Mouse (Mus musculus) testis, postnatal 14 days (tissue): ENCODE measurements around the gene Fbh1.
"Not testable (repeated sequence)": the region's sequence is repeated elsewhere in the genome, so short reads cannot be mapped to it uniquely, and the experiment has no call there.

Source experiments
- DNase-seq: peaks from one replicate; pipeline ENCODE4 v3.0.0; 2021; ENCODE audit warnings: low spot score

The Fbh1 gene

DNA sequence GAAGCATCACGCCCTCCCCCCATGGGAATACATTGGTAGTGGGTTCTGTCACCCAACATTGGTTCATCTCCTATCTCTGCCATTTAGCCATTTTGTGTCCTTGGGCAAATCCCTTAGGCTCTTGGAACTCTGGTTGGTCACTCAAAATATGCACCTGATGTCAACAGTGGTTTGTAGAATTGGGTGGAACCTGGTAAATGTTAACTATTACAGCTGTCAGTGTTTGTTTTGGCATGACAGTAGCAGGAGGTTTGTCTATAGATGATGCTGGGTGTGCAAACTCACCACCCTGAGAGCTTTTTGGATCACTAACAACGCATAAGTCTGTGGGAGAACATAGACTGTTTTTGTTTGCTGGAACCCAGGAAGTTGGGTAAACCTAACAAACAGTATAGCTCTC lies 58.8 kb downstream of the Fbh1 start:
- DNase-seq, result no peak

DNA sequence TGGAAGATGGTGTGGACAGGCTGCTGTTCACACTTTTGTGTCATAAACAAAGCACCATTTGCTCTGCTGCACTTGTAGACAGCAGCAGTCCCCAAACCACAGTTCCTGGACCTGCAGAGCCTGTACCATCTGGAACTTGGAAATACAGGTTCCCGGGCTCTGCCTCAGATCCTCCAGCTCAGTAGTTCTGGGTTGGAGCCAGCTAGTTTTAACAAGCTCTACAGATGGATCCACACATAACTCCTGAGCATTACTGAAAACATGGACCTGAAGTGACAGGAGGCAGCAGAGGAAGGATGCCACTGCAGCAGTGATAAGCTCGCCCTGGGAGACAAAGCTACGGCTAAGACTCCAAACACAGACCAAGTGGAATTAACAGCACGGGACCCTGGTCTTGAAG lies 62.8 kb downstream of the Fbh1 start:
- DNase-seq, result no peak

DNA sequence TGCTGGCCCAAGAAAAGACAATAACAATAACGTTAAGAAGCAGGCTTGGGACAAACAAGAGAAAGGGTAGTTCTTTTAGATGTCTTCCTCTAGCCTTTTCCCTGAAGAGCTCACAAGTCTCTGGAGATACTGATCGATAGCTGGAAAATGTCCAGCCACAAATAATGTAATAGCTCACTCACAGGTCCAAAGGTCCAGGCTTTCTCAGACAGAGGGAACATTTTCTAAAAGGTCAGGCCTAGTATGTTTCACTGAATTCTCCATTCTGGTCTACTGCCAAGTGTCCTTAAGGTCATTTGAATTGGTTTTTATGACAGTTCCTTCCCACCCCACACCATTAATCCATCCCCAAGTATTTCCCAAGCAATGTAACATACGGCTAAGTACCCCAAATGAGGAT lies 64.4 kb downstream of the Fbh1 start:
- DNase-seq, result no peak

DNA sequence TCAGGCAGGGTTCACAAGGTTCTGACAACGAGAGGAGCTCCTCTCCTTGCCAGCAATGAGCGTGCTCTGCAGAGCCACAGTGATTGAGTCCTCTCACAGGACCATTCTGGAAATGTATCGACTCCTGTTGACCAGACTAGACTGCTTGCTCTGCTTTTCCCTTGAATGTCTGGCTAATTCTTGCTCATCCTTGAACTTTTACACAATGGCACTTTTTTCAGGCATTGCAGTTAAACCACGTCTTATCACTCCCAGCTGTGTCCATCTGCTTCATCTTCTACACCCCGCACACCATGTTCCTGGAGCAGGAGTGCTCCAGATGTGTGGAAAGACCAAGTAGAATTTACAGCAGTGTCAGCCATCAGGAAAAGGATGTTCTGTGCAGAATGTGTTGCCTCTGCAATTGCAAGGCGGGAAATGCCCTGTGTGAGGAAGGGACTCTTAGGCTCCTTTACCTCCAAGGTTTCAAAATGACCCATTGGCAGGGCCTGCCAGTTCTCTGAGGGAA lies 64.8 kb downstream of the Fbh1 start:
- DNase-seq, result peak; percentile 68

DNA sequence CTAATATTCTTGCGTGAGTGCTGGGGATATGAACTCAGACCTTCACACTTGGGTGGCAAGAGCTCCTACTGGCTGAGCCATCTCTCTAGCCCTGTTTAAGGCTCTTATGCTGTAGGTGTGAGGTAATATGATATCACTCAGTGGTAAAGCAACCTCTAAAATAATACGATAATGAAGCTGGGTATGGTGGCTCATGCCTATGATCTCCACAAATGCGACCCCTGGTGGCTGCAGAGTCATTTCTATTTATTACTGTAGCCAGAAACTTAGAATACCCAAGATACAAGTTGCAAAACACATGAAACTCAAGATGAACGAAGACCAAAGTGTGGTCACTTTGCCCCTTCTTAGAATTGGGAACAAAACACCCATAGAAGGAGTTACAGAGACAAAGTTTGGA lies 67.3 kb downstream of the Fbh1 start:
- not testable (repeated sequence) for DNase-seq

DNA sequence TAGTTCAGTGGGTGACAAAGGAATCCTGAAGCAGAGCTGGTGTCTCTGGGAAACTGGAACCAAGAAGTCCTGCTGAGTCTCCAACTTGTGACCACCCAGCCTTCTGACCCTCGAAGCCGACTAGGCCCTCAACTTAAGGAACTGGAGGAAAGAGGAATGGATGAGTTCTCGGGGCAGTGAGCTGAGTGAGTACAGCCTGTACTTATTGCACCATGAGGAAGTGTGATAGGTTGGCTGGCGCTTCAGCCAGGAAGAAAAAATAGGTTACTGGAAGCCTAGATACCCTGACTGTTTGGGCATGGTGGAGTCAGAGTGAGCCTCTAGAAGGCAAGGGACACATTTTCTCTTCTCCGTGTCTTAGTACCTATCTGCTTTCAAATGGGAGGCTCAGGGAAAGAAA lies 68.8 kb downstream of the Fbh1 start:
- DNase-seq, result no peak

DNA sequence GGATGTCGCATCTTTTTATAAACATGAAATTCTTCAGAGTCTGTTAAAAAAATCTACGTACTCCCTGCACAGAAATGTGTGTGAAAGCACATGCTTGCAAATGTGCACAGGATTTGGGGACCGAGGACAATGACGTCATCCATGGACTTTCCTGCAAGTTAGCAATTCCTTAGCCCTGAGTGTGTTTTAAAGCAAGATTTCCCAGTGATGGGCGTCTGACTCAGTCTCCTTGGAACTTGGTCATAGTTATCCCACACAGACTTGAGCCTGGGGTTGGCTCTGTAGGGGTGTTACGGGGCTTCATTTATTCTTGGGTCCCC lies 70.7 kb downstream of the Fbh1 start:
- DNase-seq, result no peak

DNA sequence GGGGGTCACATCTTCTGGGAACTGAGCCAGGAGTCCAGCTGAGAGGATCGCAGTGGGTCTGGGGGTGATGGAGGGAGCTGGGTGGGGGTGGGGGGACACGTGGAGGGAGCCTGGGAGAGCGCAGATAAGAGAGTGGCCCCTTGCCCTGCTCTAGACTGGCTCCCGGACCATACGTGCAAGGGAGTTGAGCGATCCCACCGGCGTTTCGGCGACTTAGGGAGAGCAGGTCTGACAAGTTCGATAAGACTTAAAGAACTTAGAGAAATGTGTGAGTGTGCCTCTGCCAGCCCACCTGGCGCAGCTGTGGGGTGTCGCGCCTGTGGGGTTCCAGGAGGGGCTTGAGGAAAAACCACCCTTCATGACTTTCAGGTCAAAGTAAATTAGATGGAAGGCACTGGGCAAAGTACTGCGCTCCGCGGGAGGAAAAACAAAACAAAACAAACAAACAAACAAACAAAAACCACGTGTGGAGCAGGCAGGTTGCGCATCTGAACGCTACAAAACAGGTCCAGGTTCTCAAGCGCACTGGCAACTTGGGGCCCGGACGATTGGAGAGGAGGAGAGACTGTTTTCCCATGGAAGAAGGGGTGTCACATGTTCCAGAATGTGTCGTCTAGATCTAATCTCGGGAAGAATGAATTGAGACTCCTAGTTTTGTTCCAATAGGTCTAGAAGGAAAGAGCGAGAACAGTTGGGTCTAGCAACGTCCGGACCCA lies 71.2 kb downstream of the Fbh1 start:
- DNase-seq, result no peak

DNA sequence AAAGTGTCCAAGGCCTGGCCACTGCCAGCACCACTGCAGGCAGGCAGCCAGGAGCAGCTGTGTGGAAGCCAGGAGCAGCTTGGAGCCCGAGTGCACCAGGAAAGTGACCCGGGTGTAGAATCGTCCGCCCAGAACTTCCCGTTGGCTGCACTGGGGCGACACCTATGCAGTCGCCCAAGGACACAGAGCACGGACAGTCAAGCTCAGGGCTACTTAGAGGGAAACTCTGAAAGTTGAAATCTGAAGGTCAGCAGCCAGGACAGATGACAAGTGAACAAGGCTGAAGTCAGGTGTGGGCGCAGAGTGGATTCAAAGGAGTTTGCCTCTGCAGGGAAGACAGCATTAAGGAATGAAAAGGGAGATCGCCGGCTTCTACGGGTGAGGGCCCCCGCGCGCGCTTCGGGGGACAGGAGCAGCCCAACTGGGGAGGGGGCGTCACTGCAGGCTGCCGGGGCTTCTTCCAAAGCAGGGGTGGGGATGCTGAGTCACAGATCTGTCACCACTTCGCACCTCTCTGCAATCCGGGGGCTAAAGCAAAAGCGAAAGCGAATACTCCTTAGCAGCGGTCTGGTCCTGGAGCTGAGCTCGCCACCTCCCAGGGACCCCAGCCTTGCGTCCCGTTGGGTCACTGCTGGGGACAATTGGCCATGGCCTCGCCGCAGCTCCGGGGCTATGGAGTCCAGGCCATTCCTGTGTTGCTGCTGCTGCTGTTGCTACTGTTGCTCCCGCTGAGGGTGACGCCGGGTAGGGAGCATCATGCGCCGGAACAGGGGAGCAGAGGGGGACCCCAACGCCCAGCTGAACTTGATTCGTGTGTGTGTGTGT lies 72.0 kb downstream of the Fbh1 start, which contains the start of gene Il15ra:
Il15ra (plus strand) TSS at position 90 of the 825 bp plus-strand sequence.
- peak; percentile 69 for DNase-seq

DNA sequence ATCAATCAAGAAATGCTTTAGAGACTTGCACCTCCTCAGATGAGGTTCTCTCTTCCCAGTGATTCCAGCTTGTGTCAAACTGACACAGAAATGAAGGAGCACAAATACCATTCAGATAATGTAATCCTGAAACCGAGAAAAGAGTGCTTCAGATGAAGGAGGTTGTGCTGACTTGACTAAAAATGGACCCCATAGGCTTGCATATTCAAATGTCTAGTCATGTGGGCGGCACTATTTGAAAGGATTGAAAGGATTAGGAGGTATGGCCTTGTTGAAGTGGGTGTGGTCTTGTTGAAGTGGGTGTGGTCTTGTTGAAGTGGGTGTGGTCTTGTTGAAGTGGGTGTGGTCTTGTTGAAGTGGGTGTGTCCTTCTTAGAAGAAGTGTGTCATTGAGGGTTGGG lies 77.5 kb downstream of the Fbh1 start:
- DNase-seq, result no peak

DNA sequence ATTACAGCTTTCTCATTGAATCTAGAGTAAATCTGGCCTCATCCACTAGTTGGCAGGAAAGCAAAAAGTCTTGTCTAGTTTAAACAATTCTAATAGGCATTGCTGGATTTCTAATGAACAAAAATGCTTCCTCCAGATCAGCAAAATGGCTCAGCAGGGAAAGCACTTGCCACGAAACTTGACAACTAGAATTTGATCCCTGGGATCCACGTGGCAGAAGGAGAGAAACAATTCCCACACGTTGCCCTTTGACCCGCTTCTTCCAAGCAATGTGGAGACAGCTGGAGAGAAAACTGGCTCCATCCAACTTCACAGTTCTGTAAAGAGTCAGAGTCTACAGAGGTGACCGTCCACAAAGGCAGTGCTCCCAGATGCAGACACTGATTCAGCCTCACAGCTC lies 78.4 kb downstream of the Fbh1 start:
- no peak for DNase-seq

DNA sequence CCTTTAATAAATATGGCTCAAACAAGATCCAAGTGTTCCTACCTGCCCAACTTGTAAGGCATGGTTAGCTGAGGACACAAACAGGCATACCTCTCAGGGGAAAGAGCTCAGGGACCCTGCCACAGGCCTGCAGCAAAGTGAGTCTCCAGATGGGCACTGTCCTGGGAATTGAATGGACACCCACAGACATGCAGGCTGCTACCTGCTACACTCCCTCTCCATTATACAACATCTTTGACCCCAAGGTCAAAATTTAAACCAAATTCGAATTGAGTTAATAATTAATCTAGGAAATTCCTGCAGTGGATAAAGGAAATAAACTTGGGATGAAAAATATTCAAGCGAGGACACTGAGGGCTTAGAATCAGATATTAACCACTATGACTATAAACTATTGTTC lies 81.5 kb downstream of the Fbh1 start:
- DNase-seq, result no peak

DNA sequence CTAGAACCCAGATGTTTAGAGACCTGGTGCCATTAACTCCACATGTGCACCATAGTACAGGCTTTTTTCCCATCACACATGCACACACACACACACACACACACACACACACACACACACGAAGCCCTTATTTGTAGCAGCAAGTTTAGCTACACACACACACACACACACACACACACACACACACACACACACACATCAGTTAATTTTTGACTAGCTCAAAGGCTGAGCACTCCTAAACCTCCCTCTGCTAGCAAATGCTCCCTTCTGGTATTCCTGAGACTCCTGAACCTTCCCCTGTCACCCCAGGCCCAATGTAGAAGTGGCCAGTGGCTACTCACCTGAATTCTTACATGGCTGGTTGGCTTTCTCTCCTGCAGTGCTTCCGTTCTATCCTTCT lies 83.3 kb downstream of the Fbh1 start:
- DNase-seq, result no peak

DNA sequence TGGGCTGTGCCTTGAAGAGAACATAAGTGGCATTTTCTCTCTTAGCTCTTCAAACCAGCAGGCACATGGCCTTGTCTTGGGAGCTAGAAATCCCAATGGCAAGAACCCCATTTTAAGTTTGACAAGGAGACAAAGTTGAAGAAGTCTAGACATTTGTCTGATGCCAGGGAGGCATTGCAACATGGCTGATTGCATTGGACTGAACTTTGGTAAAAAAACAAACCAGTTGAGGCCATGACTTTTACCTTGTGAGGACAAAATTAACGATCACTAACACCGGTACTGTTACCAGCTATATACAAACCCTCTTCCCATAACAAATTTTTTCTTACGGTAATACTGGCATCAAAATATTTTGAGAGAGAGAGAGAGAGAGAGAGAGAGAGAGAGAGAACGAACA lies 84.0 kb downstream of the Fbh1 start:
- DNase-seq, result no peak
